Mouse (Mus musculus) lung, embryonic 14.5 days (tissue): ENCODE measurements around the gene Ppp3ca. TPM values are rescaled to one million over a fixed set of nuclear protein-coding genes. Genes with fewer than 3 reads are reported as not detected.
A peak's percentile ranks its signal among the peaks of the same experiment; 100 is the strongest.

Experiments
- ATAC-seq: fragments of 200-750 bp; cut with Nextera tagmentation; 2 replicates; pipeline ENCODE4 v1.8.0; 2017; ENCODE audit warnings: mild to moderate bottlenecking, moderate TSS enrichment, moderate library complexity; ENCODE audit not compliant: insufficient read depth
- DNase-seq: peaks from one replicate; pipeline ENCODE4 v3.0.0-alpha.2; 2015
- H3K27ac ChIP-seq: fragments of 300-500 bp; sonication (generic); 2 replicates; pipeline ENCODE4 v1.5.1; 2014; ENCODE audit warnings: low read depth, mild to moderate bottlenecking, moderate library complexity
- H3K27me3 ChIP-seq: fragments of 300-500 bp; sonication (generic); 2 replicates; pipeline ENCODE4 v1.6.1; 2014; ENCODE audit warnings: low read length, control low read depth; ENCODE audit not compliant: insufficient read depth
- H3K36me3 ChIP-seq: fragments of 300-500 bp; sonication (generic); 2 replicates; pipeline ENCODE4 v1.6.1; 2014; ENCODE audit warnings: control low read depth; ENCODE audit not compliant: insufficient read depth
- H3K4me1 ChIP-seq: fragments of 300-500 bp; sonication (generic); 2 replicates; pipeline ENCODE4 v1.6.1; 2014; ENCODE audit warnings: antibody characterized with exemption, control low read depth; ENCODE audit not compliant: insufficient read depth
- H3K4me2 ChIP-seq: fragments of 300-500 bp; sonication (generic); 2 replicates; pipeline ENCODE4 v1.6.1; 2014; ENCODE audit warnings: mild to moderate bottlenecking
- H3K4me3 ChIP-seq: fragments of 300-500 bp; sonication (generic); 2 replicates; pipeline ENCODE4 v1.5.1; 2014; ENCODE audit warnings: low read depth, low read length
- H3K9ac ChIP-seq: fragments of 300-500 bp; sonication (generic); 2 replicates; pipeline ENCODE4 v1.6.1; 2014
- H3K9me3 ChIP-seq: fragments of 300-500 bp; sonication (generic); 2 replicates; pipeline ENCODE4 v1.6.1; 2016; ENCODE audit warnings: low read depth, low read length, control low read depth
- CTCF ChIP-seq: IDR thresholded peaks from 2 replicates; pipeline ENCODE4 v1.5.1; 2016; ENCODE audit warnings: antibody characterized with exemption, low read depth
- WGBS: fragments of 180-500 bp; shearing (Covaris S2); extraction: QIAGEN DNeasy Blood & Tissue Kit; methylation state at CpG from one replicate; pipeline ENCODE4 v1.1.7; 2014; 5-methylcytosine and 5-hydroxymethylcytosine counted together
- microRNA-seq: library from miRNA; unstranded; fragments of <30 nt; microRNA quantifications from one replicate; pipeline ENCODE4, GENCODE M21; 2016; ENCODE audit warnings: borderline number of aligned reads
- polyA plus RNA-seq: library from polyadenylated mRNA; unstranded; fragments of >200 nt; fragmentation: Nextera tagmentation; extraction: Ambion mirVana; gene quantifications from 2 replicates; pipeline ENCODE4 v1.2.1, GENCODE M21; 2014

Ppp3ca gene
- polyA plus RNA-seq, 1 experiment from 2014 or later, result 74.1 TPM

DNA sequence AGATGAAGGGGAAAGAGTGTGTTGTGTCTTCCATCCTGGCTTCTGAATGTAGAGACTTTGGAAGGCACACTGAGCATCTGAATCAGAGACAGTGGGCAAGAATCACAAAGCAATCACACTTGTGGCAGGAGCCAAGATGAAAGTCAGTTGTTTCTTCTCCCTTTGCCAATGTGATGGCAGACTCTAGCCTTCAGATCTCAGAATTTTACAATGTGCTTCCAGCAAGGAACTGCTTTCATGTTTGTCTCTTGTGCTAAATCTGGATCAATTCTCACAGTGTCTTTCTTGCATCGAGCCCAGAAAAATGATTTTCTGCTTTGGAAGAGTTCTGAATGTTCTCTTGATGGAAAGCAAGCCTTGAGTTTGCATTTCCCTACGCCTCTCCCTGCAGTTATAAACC, 297.6 kb downstream of the Ppp3ca start:
- Histone ChIP-seq H3K4me2 (no peak overlapping the region), H3K27me3 (no peaks in the 10 kb centered on the region), H3K9ac (no peak overlapping the region), H3K36me3 (no peaks in the 10 kb centered on the region), H3K4me1 (no peaks in the 10 kb centered on the region), H3K27ac (no peak overlapping the region), H3K9me3 (no peaks in the 10 kb centered on the region), H3K4me3 (no peak overlapping the region)
- 72% methylated on average over 2 of the region's 2 CpGs for WGBS
- no peak for DNase-seq
- TF ChIP-seq CTCF, result no peak
- ATAC-seq, result no peak

DNA sequence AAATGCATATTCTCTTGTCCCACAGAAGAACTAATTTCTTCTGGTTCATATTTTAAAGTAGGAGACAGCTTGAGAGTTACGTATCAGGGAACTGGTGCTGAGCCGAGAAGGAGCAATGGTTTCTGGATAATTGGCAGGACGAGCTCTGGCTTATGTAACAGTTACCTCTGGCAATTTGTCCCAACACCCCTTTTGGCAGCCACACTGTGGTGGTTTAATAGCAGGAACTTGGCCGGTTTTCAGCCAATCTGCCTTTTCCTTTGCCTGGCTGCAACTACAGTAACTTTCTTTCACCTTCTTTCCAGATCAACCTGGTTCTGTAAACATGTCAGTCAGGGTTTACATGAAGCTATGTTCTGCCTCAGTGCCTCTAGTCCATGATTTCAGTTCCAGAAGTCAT, 299.9 kb downstream of the Ppp3ca start:
- DNase-seq (peak; percentile 72), ATAC-seq (no peak)
- H3K9me3 ChIP-seq, result no peaks in the 10 kb centered on the region

DNA sequence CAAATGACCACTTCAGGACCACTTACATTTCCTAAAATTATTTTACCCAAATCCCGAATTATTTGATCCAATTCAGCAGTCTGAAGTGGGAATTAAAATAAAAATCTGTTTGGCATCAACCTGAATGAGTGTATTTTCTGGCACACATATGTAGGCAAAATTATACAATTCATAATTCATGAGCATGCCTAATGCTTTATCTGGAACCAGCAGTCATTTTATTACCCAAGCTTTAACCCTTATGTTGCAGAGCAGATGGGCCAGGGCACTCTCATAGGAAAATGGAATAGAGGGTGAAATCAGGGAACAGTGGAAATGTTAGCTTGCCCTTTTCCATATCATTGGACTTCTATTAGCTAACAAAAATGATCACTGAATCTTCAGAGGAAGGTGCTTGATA, 307.9 kb downstream of the Ppp3ca start:
- 66% methylated on average over 1 of the region's 1 CpGs for WGBS
- Histone ChIP-seq H3K4me2 (no peak overlapping the region), H3K27me3 (no peaks in the 10 kb centered on the region), H3K9ac (no peak overlapping the region), H3K9me3 (no peaks in the 10 kb centered on the region), H3K36me3 (no peaks in the 10 kb centered on the region), H3K27ac (no peak overlapping the region), H3K4me1 (no peaks in the 10 kb centered on the region), H3K4me3 (no peak overlapping the region)
- DNase-seq, result no peak
- ATAC-seq, result no peak
- no peak for TF ChIP-seq CTCF

More for the DNA sequence above, 299.9 kb downstream of the Ppp3ca start:
- TF ChIP-seq CTCF, result no peak
- no peak overlapping the region for H3K27ac ChIP-seq
- H3K4me3 ChIP-seq, result no peak overlapping the region
- no peaks in the 10 kb centered on the region for H3K27me3 ChIP-seq
- H3K9ac ChIP-seq, result no peak overlapping the region
- no peaks in the 10 kb centered on the region for H3K36me3 ChIP-seq
- H3K4me2 ChIP-seq, result no peak overlapping the region
- H3K4me1 ChIP-seq, result no peaks in the 10 kb centered on the region
- 50% methylated on average over 4 of the region's 4 CpGs for WGBS

DNA sequence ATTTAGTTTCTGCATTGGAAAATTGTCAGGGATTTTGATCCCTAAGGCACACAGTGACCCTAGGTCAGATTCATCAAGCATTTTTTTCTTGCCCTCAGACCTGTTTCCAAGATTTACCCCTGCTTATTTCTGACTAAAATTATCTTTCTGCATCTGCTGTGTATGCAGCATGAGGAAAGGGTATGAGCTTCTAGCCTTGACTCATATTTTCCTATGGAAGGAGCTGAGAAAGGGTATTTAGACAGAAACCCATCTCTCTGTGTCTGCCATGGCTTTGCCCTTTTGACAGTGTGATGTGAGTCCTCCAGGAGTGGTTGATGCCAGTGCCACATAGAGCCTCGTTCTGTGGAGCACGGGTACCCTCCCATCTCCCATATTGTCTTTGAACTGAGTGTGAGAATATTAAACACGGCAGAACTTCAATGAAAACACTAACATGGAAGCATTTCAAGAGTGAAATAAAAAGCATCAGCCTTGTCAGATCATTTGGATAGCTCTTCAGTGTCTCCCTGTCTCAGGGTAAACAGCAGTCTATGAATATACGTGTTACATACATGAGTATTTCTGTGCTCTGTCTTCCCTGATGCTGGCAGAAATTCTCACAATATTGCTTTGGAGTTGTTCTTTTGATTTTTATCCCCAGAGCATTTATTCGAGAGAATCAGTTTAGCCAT, 311.1 kb downstream of the Ppp3ca start:
- Histone ChIP-seq H3K4me1 (no peaks in the 10 kb centered on the region), H3K9me3 (no peaks in the 10 kb centered on the region), H3K9ac (no peak overlapping the region), H3K36me3 (no peaks in the 10 kb centered on the region), H3K27ac (no peak overlapping the region), H3K4me3 (no peak overlapping the region), H3K27me3 (no peaks in the 10 kb centered on the region), H3K4me2 (no peak overlapping the region)
- ATAC-seq, result no peak; the same call in 1 of the 2 replicates
- no peak for TF ChIP-seq CTCF
- peak; percentile 19 for DNase-seq
- 48% methylated on average over 5 of the region's 5 CpGs for WGBS

DNA sequence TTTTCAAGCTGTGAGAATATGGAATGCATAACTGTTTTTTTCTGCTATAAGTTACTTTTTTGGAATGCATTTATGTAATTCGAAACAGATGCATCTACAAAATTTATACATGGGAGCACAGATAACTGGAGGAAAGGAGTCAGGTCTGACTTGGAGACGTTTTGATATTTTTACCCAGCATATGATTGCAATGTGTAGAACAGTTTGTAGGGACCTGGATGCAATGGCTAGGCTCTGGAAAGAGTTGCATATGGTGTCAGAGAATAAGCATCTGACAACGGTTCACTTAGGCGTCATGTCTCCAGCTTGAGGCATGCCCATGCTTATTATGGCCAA, 311.6 kb downstream of the Ppp3ca start:
- no peak for TF ChIP-seq CTCF
- Histone ChIP-seq H3K9ac (no peak overlapping the region), H3K9me3 (no peaks in the 10 kb centered on the region), H3K27me3 (no peaks in the 10 kb centered on the region), H3K27ac (no peak overlapping the region), H3K36me3 (no peaks in the 10 kb centered on the region), H3K4me1 (no peaks in the 10 kb centered on the region), H3K4me2 (no peak overlapping the region), H3K4me3 (no peak overlapping the region)
- DNase-seq, result no peak
- no peak for ATAC-seq
- WGBS, result 64% methylated on average over 4 of the region's 4 CpGs

DNA sequence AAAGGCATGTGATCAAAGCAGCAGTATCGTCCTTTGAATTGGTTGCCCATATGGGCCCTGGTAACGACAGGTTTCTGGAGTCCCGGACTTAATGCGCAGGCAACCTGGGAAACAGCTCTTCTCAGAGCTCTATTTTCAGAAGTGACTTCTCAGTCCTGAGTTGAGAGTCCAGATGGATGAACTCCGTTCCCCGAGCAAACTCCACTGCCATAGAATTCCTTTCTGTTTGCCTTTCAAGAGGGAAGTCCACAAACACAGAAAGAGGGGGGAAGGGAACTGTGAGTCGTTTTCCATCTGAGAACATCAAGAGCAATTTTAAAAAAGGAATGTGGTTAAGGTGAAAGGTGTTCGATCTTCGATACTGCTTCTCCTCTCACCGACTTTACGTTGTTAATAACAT, 312.1 kb downstream of the Ppp3ca start:
- no peaks in the 10 kb centered on the region for H3K27me3 ChIP-seq
- H3K9me3 ChIP-seq, result no peaks in the 10 kb centered on the region
- no peak for TF ChIP-seq CTCF
- no peak overlapping the region for H3K4me2 ChIP-seq
- no peak overlapping the region for H3K27ac ChIP-seq
- DNase-seq, result no peak
- H3K36me3 ChIP-seq, result no peaks in the 10 kb centered on the region
- 75% methylated on average over 11 of the region's 11 CpGs for WGBS
- no peak for ATAC-seq
- H3K9ac ChIP-seq, result no peak overlapping the region
- H3K4me1 ChIP-seq, result no peaks in the 10 kb centered on the region
- H3K4me3 ChIP-seq, result no peak overlapping the region

DNA sequence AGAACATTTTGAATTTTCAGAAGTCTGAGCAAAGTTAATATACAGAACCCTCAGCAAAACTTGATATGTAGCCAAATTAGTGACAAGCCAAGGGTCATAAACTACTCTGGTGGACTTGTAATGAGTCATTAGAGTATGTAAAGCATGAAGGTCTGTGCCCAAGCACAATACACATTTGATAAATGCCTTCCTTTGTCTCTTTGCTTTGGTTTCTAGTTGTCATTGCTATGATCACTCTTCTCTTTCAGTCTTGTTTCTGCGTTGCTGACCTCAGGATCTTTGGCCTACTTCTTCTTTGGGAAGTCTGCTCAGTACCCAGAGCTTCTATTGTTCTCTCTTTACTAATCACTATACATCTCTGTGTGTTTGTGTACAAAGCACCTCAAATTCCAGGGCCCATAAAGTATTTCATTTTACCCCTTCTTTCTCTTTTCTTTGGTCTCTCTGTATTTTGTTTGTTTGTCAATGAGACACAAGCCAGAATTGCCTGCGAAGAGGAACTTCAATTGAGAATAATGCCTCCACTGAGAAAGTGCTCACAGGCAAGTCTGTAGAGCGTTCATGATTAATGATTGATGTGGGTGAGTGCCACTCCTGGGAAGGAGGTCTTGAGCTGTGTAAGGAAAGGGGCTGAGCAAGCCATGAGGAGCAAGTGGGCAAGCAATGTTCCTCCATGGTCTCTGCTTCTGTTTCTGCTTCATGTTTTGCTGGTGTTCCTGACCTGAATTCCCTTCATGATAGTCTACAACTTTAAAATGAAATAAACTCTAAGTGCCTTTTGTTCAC, 316.4 kb downstream of the Ppp3ca start:
- Histone ChIP-seq H3K4me1 (no peaks in the 10 kb centered on the region), H3K9ac (no peak overlapping the region), H3K36me3 (no peaks in the 10 kb centered on the region), H3K27ac (no peak overlapping the region), H3K27me3 (no peaks in the 10 kb centered on the region), H3K4me3 (no peak overlapping the region), H3K4me2 (no peak overlapping the region), H3K9me3 (no peaks in the 10 kb centered on the region)
- no peak for ATAC-seq
- no peak for TF ChIP-seq CTCF
- DNase-seq, result peak; percentile 18
- 51% methylated on average over 3 of the region's 3 CpGs for WGBS

Small RNA genes within 50 kb of the gene (microRNA-seq; reads per million reads assigned to microRNA genes)
- gene Gm44327, result not detected
